24 mouse cellular contexts compared by ENCODE assay signal in the genomic region with DNA sequence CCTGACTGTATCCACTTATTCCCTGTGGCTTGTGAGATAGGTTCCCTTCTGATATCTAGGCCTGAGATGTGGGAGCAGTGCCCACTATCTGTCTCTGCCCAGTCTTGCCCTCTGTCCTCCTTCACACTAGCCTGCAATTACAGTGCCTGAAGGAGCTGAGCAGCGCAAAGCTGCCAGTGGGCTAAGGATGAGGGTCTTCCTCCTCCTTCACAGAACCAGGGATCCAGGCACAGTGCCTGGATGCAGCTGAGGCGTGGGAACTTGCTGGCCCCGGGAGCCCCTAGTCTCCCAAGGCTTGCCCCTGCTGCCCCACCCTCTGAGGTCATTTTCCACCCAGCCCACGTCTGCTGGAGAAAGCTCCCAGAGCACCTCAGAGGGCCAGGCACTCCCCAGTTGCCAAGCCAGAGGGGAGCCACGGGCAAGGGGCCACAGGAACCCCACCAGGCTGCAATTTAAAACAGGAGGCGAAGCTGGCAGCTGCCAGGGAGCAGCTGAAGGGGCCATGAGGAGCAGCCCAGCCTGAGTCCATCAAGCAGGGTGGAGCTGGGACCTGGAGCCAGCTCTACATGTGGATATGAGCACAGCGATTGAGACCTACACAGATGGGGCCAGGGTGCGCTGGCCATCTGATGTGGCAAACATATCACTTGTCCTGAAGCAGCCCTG. TPM values are rescaled to one million over a fixed set of nuclear protein-coding genes. Genes with fewer than 3 reads are reported as not detected.
DNase-seq lines count a peak whose midpoint lies in the region; ATAC-seq lines count a peak whose summit lies in the region.
"Had no signal": no experiment of that assay in that cellular context is flagged by ENCODE, and none has a peak within 500 bp of the region (broad histone marks: within the 10 kb centered on the region; RNA-seq: fewer than 3 reads in every experiment).

No protein-coding gene starts in this region.

- no peaks in the 10 kb centered on the region for H3K36me3 ChIP-seq in hindbrain, embryonic 10.5 days
- no peaks in the 10 kb centered on the region for H3K36me3 ChIP-seq in hindbrain, embryonic 14.5 days (replicated peaks; ENCODE audit: control insufficient read depth, insufficient read depth)
- H3K36me3 ChIP-seq in limb, embryonic 15.5 days, result no peaks in the 10 kb centered on the region
- H3K36me3 ChIP-seq: embryonic facial prominence, embryonic 13.5 days; liver, embryonic 12.5 days; neural tube, embryonic 13.5 days; stomach, embryonic 15.5 days had no signal

- H3K4me2 ChIP-seq in hindbrain, embryonic 14.5 days (replicated peaks), result no peak overlapping the region
- H3K4me2 ChIP-seq in limb, embryonic 15.5 days, result no peak overlapping the region
- H3K4me2 ChIP-seq: embryonic facial prominence, embryonic 13.5 days; liver, embryonic 12.5 days; lung, embryonic 14.5 days; neural tube, embryonic 13.5 days; stomach, embryonic 15.5 days had no signal

- H3K27me3 ChIP-seq in hindbrain, embryonic 10.5 days (ENCODE audit: insufficient read depth, poor library complexity, severe bottlenecking), result 0 out of 2 replicates have a peak, but pooled peaks cover 7% of the 10 kb centered on the region
- H3K27me3 ChIP-seq in hindbrain, embryonic 14.5 days (ENCODE audit: control insufficient read depth, insufficient read depth, low read length), result no peaks in the 10 kb centered on the region
- no peaks in the 10 kb centered on the region; the same call in 1 of the 2 replicates for H3K27me3 ChIP-seq in limb, embryonic 15.5 days
- H3K27me3 ChIP-seq: embryonic facial prominence, embryonic 13.5 days; liver, embryonic 12.5 days; neural tube, embryonic 13.5 days; stomach, embryonic 15.5 days had no signal

- no peak overlapping the region for H3K9ac ChIP-seq in hindbrain, embryonic 14.5 days
- no peak overlapping the region for H3K9ac ChIP-seq in limb, embryonic 15.5 days
- H3K9ac ChIP-seq: embryonic facial prominence, embryonic 13.5 days; liver, embryonic 12.5 days; lung, embryonic 14.5 days; neural tube, embryonic 13.5 days; stomach, embryonic 15.5 days had no signal

- peak overlapping the region; percentile 45; the same call in 1 of the 2 replicates for H3K27ac ChIP-seq in hindbrain, embryonic 10.5 days
- no peak overlapping the region for H3K27ac ChIP-seq in hindbrain, embryonic 14.5 days
- H3K27ac ChIP-seq in limb, embryonic 15.5 days, result peak overlapping the region; percentile 38; the same call in 1 of the 2 replicates
- H3K27ac ChIP-seq: embryonic facial prominence, embryonic 13.5 days; layer of hippocampus, adult 2 months; liver, embryonic 12.5 days; neural tube, embryonic 13.5 days; stomach, embryonic 15.5 days had no signal

- H3K4me1 ChIP-seq in hindbrain, embryonic 10.5 days (replicated peaks), result peaks cover 7% of the 10 kb centered on the region; the same call in 1 of the 2 replicates
- H3K4me1 ChIP-seq in hindbrain, embryonic 14.5 days (replicated peaks; ENCODE audit: control insufficient read depth, insufficient read depth, low read length), result no peaks in the 10 kb centered on the region
- H3K4me1 ChIP-seq in limb, embryonic 15.5 days, result peaks cover 21% of the 10 kb centered on the region
- H3K4me1 ChIP-seq: liver, embryonic 12.5 days; neural tube, embryonic 13.5 days; stomach, embryonic 15.5 days had no signal

- no peak for ATAC-seq in hindbrain, embryonic 14.5 days (ENCODE audit: low FRiP score)
- ATAC-seq in limb, embryonic 15.5 days (ENCODE audit: insufficient number of reproducible peaks, low FRiP score, low TSS enrichment, low read depth), result no peak
- ATAC-seq: inflammation-experienced regulatory T-cells, adult 6 months; liver, embryonic 12.5 days had no signal

- DNase-seq in gastrocnemius, adult 18-20 months (ENCODE audit: low spot score), result peak; percentile 11
- DNase-seq in gastrocnemius, adult 8-10 months (ENCODE audit: low spot score in 2 of 2), result no peak
- DNase-seq in hindbrain, embryonic 10.5 days (ENCODE audit: low spot score), result no peak
- no peak for DNase-seq in hindbrain, embryonic 14.5 days (ENCODE audit: low spot score)
- DNase-seq in right cerebral cortex, postnatal 10 days (ENCODE audit: low spot score in 2 of 2), result peak; percentile 47 to 68
- DNase-seq in right cerebral cortex, postnatal 14 days, result no peak
- no peak for DNase-seq in adrenal gland, postnatal 36 days
- DNase-seq: cerebellum, adult 8-10 months; kidney, adult 8-10 months; kidney, postnatal 14 days; lung, embryonic 14.5 days; lung, postnatal 36 days; right cerebral cortex, postnatal 25 days; thymus, adult 18-20 months; thymus, postnatal 4 days had no signal

- H3K4me3 ChIP-seq in hindbrain, embryonic 10.5 days, result no peak overlapping the region
- no peak overlapping the region for H3K4me3 ChIP-seq in hindbrain, embryonic 14.5 days (replicated peaks; ENCODE audit: low read length)
- H3K4me3 ChIP-seq in limb, embryonic 15.5 days, result no peak overlapping the region
- H3K4me3 ChIP-seq: embryonic facial prominence, embryonic 13.5 days; layer of hippocampus, adult 2 months; liver, embryonic 12.5 days; neural tube, embryonic 13.5 days; stomach, embryonic 15.5 days had no signal

- H3K9me3 ChIP-seq in hindbrain, embryonic 10.5 days, result no peaks in the 10 kb centered on the region
- no peaks in the 10 kb centered on the region for H3K9me3 ChIP-seq in hindbrain, embryonic 14.5 days (ENCODE audit: control insufficient read depth, low read length)
- no peaks in the 10 kb centered on the region for H3K9me3 ChIP-seq in limb, embryonic 15.5 days
- H3K9me3 ChIP-seq: embryonic facial prominence, embryonic 13.5 days; liver, embryonic 12.5 days; neural tube, embryonic 13.5 days; stomach, embryonic 15.5 days had no signal

- WGBS in hindbrain, embryonic 10.5 days, result 72% methylated on average over 8 of the region's 8 CpGs
- WGBS in hindbrain, embryonic 14.5 days, result 66% methylated on average over 8 of the region's 8 CpGs
- WGBS in limb, embryonic 15.5 days, result 63% methylated on average over 8 of the region's 8 CpGs

RNA-seq across cellular contexts. Expression of a gene that starts 33.4 kb away (rescaled TPM):
- not detected for total RNA-seq in gastrocnemius, adult 18-20 months (2021)
- total RNA-seq in gastrocnemius, adult 8-10 months (2022), result not detected
- polyA plus RNA-seq in hindbrain, embryonic 10.5 days (2016; fragmentation: Nextera tagmentation; extraction: Ambion mirVana), result 0.06 and 0.27 TPM in 2 replicates
- 0.47 and 0.76 TPM in 2 replicates for polyA plus RNA-seq in hindbrain, embryonic 14.5 days (2014; fragmentation: Nextera tagmentation; extraction: Ambion mirVana)
- 0.08 TPM in 1 of 2 replicates, not detected in the other for polyA plus RNA-seq in limb, embryonic 15.5 days (2015; fragmentation: Nextera tagmentation; extraction: Ambion mirVana)
- total RNA-seq in adrenal gland, postnatal 36 days (2021), result under 1 TPM; 0.49 to 0.53 TPM
- polyA plus RNA-seq: C2C12; gonadal fat pad, adult 2 months; inflammation-experienced regulatory T-cells, adult 6 months; liver, embryonic 12.5 days; lung, embryonic 14.5 days had no signal

RNA-seq across cellular contexts. Expression of a gene that starts 40.0 kb away (rescaled TPM):
- total RNA-seq in gastrocnemius, adult 18-20 months (2021), result under 1 TPM; 0.37 to 0.59 TPM
- total RNA-seq in gastrocnemius, adult 8-10 months (2022), result under 1 TPM; 0.19 to 0.76 (median 0.70) TPM
- polyA plus RNA-seq in hindbrain, embryonic 10.5 days (2016; fragmentation: Nextera tagmentation; extraction: Ambion mirVana), result 9.1 and 10.7 TPM in 2 replicates
- polyA plus RNA-seq in hindbrain, embryonic 14.5 days (2014; fragmentation: Nextera tagmentation; extraction: Ambion mirVana), result 18.5 and 20.1 TPM in 2 replicates
- polyA plus RNA-seq in limb, embryonic 15.5 days (2015; fragmentation: Nextera tagmentation; extraction: Ambion mirVana), result 10.9 and 14.7 TPM in 2 replicates
- total RNA-seq in adrenal gland, postnatal 36 days (2021), result 1 to 10 TPM; 1.3 to 2.5 TPM
- polyA plus RNA-seq: inflammation-experienced regulatory T-cells, adult 6 months had no signal

RNA-seq across cellular contexts. Expression of a gene that starts 48.4 kb away (rescaled TPM):
- total RNA-seq in gastrocnemius, adult 18-20 months (2021), result 10 to 100 TPM; 11.3 to 12.6 TPM
- total RNA-seq in gastrocnemius, adult 8-10 months (2022), result 10 to 100 TPM; 10.4 to 14.1 (median 10.8) TPM
- polyA plus RNA-seq in hindbrain, embryonic 10.5 days (2016; fragmentation: Nextera tagmentation; extraction: Ambion mirVana), result 27.3 and 29.4 TPM in 2 replicates
- 22.4 and 24.9 TPM in 2 replicates for polyA plus RNA-seq in hindbrain, embryonic 14.5 days (2014; fragmentation: Nextera tagmentation; extraction: Ambion mirVana)
- 28.8 and 30.5 TPM in 2 replicates for polyA plus RNA-seq in limb, embryonic 15.5 days (2015; fragmentation: Nextera tagmentation; extraction: Ambion mirVana)
- total RNA-seq in adrenal gland, postnatal 36 days (2021), result 10 to 100 TPM; 29.6 to 37.9 TPM

Comparison
In these comparisons a context has a peak if more than half of its experiments do, and no peak if none do; other contexts are left out.
1. DNase-seq: peak in gastrocnemius, adult 18-20 months (single experiment) and right cerebral cortex, postnatal 10 days (2 of 2); none in gastrocnemius, adult 8-10 months (0 of 2), hindbrain, embryonic 10.5 days (single experiment), hindbrain, embryonic 14.5 days (single experiment), right cerebral cortex, postnatal 14 days (single experiment) and adrenal gland, postnatal 36 days (0 of 2).